Mouse (Mus musculus) lung, postnatal 0 days (tissue): Measurements from ENCODE around the gene Bola1.

Experiments
- CTCF ChIP-seq: IDR thresholded peaks from 2 replicates; pipeline ENCODE4 v1.5.1; 2016; ENCODE audit warnings: antibody characterized with exemption, mild to moderate bottlenecking
- EP300 ChIP-seq: IDR thresholded peaks from 2 replicates; pipeline ENCODE4 v1.6.1; 2016; ENCODE audit warnings: antibody characterized with exemption, mild to moderate bottlenecking, control low read depth

DNA sequence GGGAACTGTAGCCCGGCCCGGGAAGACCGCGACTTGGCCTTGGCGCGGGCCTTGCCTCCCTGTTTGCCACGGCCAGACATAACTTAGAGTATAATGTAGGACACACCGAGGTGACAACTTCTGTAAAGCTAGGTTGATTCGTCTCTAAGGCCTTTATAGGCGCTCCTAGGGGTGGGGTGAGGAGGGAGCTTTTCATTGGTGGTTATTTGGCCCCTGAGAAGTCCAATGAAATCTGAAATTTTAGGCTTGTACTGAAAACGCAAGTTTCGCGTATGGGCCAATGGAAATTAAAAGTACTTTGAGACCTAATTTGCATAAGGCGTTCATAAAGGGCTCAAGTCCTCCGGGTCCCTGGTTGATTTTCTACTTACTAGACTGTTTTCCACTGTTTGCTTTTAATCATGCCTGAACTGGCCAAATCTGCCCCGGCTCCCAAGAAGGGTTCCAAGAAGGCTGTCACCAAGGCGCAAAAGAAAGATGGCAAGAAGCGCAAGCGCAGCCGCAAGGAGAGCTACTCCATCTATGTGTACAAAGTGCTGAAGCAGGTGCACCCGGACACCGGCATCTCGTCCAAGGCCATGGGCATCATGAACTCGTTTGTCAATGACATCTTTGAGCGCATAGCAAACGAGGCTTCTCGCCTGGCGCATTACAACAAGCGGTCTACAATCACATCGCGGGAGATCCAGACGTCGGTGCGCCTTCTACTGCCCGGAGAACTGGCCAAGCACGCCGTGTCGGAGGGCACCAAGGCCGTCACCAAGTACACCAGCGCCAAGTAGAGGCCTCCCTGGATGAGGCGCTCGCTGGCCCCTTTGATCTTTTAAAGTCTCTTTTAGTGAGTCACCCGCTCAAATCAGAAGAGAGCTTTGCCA, 1.5 kb upstream of the Bola1 start, which contains the start of the genes Hist2h2ac and Hist2h2be:
- TF ChIP-seq CTCF (0 out of 2 replicates have a peak, but pooled peaks have one; percentile 20), EP300 (no peak; the same call in none of the 2 replicates)
